Mouse (Mus musculus): ENCODE results near the gene Cacna2d2.

The Cacna2d2 gene

DNA sequence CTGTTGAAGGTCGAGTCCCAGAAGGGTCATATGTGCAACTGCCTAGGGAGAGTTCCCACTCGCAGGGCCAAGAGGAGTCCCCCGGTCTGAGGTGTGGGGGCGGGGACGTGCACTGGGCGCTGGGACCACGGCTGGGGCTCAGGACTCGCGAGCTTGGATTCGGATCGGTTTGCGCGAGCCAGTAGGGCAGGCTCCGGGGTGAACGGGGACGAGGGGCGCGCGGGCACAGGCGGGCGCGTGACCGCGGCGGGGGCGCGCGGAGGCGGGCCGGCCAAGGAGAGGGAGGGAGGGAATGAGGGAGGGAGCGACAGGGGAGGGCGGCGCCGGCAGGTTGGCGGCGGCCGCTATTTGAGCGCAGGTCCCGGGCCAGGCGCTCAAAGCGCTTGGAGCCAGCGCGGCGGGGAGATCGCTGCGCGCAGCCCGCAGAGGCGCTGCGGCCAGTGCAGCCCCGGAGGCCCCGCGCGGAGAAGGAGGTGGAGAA, at the start of gene Cacna2d2:
TSS of gene Cacna2d2 (plus strand) at position 122 of the 481 bp plus-strand sequence.
- DNase-seq (ENCODE audit: low spot score in 2 of 2) = peak; percentile 28 to 64

DNA sequence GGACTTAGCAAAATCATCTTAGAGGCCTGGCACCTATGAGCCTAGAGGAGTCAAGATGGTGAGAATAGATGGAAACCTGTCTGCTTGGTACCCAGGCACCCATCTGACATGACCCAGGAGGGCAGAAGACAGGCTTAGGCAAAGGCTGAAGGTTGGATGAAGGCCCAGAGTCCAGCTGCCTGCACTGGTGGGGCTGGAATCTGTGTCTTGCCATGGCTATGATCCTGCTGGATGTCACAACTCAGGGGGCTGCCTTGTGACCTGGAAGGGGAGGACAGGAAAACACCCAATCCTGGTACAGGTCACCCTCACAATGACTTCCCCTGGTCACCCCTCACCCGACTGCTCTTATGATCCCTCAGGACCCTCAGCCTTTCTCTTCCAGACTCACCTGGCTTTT, 44.6 kb upstream of the Cacna2d2 start:
- DNase-seq (ENCODE audit: low spot score in 2 of 2) = no peak

DNA sequence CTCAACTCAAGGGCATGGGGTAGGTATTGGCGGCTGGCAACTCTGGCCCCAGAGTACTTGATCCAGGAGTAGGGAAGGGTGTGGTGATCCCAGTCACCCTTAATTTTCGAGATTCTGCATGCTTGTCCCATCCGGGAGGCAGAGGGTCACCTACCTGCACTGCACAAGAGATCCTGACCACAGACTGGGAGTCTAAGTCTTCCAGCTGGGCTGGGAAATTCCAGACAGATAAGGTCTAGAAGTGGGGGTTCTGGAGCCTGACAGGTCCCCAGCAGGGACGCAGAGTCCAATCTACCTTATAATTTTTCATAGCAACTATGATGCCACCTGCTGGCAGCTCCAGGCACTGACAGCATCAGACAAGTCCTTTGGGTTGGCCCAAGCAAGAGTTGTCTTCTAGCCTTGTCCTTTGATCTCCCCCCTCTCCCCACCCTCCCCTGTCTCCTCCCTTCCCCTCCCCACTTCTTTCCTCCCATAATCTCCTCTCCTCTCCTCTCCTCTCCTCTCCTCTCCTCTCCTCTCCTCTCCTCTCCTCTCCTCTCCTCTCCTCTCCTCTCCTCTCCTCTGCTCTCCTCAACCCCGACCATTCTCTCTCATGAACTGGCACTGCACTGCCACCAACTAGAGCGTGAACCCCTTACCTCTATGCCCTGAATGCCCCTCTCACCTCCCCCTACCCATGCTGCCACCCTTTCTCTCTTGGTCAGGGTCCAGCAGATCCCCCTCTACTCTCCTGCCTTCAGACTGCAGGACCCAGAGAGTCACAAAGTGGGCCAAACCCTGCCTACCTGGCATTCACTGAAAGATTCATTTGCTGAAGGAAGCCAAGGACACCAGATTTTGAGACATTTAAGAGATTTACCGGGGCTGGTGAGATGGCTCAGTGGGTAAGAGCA, 43.3 kb upstream of the Cacna2d2 start:
- DNase-seq (ENCODE audit: low spot score in 2 of 2) = no peak

DNA sequence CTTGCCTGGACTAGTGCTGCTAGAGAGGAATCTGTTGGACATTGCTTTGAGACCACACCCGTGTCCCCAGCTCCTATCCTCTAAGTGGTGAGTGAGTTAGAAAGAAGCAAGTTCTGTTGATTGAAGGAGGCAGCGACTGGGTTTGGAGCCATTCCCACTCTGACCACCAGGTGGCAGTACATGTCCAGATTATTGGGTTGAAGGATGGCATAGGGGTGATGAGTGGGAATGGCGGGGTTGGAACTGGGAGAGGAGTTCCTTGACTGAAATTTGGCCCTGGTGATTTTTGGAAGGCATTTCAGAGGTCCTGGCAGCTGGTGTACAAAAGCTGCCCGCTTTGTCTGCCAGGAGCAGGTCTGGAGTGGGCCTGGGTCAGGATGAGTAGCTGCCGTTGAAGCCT, 41.8 kb upstream of the Cacna2d2 start:
- peak; percentile 52 to 83 for DNase-seq (ENCODE audit: low spot score in 2 of 2)

DNA sequence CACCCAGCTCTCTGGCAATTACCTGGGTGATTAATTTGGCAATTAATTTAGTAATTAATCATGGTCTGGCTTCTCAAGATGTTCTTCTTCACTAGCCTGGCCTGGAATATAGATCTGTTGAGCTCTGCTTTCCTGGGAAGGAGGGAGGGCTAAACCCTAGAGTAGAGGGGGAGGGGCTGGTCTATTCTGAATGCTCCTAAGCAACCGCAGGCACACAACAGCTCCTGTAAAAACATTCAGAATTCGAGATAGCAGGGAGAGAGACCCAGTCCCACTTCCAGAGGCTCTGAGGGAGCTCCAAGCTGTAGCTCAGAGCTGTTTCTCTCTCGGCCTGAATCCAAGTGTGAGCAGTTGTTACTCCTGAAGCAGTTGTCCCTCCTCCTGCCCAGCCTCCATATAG, 38.4 kb upstream of the Cacna2d2 start:
- DNase-seq (ENCODE audit: low spot score in 2 of 2) = no peak

DNA sequence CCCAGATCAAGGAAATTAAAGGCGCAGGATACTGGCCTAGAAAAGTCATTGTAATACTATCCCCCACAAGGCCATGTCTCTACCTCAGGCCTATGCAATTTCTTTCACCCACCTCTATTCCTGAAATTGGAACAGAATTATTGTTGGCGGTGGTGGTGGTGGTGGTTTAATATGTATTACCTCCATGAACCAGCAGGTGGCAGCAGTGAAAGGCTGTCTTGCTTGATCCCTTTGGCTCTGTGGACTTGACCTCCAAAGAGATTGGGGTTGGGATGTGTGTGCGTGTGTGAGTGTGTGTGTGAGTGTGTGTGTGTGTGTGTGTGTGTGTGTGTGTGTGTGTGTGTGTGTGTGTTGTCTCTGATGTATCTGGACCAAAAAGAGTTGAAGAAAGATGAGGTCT, 32.8 kb upstream of the Cacna2d2 start:
- no peak for DNase-seq (ENCODE audit: low spot score in 2 of 2)

DNA sequence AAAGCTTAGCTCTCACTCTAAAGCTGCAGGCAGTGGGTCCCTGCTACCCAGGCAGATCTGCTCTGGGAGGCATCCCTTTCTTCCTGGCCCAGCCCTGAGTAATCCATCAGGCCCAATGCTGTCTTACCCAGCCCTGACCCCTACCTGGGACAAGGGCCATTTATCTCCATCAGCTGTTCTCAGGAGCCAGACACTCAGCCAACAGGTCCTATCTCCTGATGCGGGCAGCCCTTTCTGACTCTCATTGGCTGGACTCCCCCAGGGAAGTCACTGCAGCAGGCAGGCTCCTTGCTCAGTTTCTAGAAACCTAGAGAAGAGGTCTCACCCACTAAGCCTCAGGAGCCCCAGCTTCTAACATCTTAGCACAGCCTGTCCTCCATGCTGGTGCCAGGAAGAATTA, 31.1 kb upstream of the Cacna2d2 start:
- DNase-seq (ENCODE audit: low spot score in 2 of 2) = no peak

DNA sequence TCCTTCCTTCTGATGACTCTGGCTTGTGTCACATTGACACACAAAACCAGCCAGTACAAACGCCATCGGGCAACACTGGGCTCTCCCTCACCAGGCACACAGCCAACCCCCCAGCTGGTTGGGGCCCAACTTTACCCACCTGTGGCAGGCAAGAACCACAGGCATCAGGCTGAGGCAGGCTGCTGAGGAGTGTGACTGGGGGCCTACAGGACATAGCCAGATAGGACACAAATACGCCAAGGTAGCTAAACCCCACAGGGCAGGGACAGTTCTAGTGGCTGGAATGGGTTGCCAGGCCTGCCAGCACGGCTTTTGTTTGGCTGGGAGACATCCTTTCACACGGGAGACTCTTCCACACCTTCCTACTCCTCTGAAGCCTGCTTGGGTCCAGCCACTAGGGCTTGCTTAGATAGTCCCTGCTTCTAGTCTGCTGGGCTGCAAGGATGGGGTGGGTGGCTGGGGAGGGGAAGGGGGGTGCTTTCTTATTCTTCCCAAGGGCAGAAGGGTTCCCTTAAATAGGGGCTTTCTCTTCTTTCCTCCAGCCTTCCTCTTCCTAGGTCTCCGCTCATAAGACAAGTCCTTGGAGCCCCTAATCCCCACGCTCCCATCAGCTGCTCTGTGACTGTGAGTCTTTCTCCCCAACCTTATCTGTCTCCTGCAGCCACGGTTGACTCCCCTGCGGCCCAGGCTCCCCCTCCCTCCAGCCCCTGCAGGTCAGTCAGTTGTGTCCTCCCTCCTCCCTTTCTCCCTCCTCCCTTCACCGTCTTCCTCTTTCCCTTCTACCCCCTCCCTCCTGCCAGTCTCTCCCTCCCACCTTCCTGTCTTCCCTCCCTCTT, 29.9 kb upstream of the Cacna2d2 start:
- DNase-seq (ENCODE audit: low spot score in 2 of 2) = no peak

DNA sequence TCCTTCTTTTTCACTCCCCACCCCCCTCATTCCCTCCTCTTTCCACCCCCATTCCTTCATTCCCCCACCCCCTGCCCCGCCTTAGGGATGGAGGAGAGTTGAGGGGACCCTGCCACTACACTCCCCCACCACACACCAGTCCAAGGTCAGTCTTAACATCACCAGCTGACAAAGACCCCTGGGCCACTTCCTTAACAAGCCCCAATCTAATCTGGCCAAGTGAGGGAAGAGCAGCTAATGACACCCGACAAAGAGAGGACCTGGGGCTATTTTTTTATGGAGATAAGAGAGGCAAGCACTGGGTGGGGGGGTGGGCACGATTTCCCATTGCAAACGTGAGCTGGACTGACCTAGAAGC, 29.3 kb upstream of the Cacna2d2 start:
- DNase-seq (ENCODE audit: low spot score in 2 of 2) = no peak

DNA sequence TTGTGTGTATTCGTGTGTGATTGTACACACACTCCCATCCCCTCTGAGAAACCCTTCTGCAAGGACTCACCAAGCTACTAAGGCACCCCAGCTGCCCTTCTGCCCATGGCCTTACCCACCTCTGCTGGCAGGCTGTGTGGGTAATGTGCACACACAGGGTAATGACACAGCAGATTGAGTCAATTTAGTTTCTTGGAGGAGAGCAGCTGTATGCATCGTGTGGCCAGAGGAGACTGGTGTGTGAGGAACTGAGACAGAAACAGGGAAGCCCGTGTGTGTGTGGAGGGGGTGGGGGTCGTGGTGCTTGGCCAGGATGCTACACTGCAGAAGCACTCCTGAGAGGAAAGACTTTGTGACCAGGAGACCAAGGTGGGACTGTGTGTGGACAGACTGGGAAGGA, 27.0 kb upstream of the Cacna2d2 start:
- no peak for DNase-seq (ENCODE audit: low spot score in 2 of 2)

DNA sequence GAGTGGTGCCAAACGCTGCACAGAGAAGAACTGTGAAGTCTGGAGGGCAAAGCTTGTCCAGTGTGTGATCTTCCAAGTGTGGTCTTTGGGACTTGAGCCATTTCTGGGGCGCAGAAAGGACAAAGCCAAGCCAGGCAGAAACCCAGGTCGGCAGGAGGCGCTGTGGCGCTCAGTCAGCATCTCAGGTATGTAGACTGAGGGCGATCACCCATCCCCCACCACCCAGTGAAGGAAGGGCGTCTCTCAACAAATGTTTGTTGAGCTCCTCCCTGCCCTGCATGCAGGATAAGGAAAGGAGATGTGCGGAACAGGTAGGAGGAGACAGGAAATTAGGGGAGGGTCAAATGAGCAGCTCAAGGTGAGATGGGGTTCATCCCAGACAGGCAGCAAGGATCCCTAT, 24.8 kb upstream of the Cacna2d2 start:
- no peak for DNase-seq (ENCODE audit: low spot score in 2 of 2)

DNA sequence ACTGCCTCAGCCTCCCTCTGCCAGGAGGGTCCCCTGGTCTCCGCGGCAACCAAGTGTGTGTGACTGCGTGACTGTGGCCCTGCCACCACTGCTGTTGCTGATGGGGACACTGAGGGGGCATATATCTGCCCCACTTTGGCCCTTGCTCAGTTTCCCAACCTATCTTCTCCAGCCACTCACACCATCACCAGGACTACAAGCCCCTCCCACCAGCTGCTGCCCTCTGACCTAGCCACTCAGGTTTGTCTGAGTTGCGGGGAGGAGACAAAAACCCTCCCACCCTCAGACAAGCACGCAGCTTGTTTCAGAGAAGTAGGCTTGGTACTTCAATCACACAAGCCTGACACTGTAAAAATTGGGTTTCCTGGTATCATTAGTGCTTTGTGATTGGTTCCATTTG, 24.0 kb upstream of the Cacna2d2 start:
- DNase-seq (ENCODE audit: low spot score in 2 of 2) = no peak

DNA sequence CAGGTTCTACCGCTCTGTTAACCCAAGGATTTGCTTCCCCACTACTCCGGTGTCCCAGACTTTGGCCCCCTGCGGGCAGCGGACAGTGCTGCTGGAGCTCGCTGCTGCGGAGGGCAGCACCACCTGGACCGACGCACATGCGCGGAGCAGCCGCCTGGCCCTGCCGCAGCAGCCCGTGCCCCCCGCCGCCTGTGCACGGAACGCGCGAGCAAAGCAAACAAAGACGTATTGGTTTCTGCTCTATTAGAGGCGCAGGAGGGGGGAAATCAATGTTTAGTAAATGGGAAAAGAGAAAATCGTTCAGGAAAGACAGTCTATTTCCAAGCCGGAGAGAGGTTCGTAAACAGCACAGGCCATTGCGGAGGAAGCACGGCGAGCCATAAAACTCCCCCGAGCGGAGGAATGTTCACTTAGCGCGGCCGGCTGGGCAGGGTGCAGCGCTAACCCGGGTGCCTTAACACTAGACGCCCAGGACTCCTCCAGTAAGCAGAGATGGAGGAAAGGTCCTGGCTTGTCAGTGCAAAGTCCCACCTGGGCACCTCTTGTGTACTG, 21.4 kb upstream of the Cacna2d2 start:
- no peak for DNase-seq (ENCODE audit: low spot score in 2 of 2)

DNA sequence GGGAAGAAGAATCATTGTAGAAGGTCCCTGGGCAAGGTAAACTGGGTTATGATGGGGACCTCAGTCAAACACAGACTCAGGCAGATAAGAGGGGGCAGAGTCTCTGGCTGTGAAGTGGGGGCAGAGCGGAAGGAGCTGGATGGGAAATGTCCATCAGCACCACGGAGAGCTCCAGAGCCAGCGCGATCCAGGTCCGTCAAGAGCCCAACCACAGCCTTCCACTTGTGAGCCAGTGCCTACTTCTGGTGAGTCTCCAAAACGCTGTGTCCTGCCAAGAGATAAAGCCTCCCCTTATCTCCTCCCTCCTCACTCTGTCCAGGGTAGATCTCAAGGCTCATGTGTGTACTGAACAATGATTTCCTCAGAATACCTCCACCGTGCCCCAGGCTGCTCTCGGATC, 17.7 kb upstream of the Cacna2d2 start:
- no peak for DNase-seq (ENCODE audit: low spot score in 2 of 2)

DNA sequence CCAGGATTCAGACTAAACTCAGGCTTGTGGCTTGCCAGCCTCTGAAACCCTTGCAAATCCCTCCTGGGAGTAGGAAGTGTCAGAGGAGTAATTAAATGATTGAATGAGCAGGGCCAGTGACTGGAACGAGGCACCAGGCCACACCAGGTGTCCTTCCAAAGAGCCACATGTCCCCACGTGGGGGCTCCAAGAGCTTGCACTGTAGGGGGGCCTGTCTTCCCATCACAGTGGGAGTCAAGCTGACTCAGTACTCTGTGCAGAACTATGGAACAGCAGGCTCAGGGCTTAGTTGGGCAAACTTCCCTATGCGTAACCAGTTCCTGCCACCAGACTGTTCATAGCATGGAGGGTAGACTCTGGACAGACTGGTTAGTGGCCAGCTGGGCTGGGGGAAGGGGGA, 15.0 kb upstream of the Cacna2d2 start:
- DNase-seq (ENCODE audit: low spot score in 2 of 2) = no peak

DNA sequence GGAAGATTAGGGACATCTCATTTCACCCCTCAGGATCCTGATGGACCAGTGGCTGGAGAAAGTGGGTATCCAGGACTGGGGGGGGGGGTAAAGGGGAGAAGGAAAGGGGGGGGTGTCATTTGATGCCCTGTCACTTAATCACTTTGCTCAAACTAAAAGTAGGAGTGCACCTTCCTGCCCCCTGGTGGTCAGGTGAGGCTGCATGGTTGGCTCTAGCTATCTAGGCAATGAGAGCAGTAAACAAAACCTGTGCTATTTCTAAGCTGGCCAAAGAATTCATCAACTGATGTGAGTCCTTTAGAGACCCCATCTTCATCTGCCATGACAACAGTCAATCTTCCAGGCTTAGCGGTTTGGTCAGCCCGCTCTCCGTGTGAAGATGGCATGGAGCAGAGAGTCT, 12.7 kb upstream of the Cacna2d2 start:
- DNase-seq (ENCODE audit: low spot score in 2 of 2) = no peak

DNA sequence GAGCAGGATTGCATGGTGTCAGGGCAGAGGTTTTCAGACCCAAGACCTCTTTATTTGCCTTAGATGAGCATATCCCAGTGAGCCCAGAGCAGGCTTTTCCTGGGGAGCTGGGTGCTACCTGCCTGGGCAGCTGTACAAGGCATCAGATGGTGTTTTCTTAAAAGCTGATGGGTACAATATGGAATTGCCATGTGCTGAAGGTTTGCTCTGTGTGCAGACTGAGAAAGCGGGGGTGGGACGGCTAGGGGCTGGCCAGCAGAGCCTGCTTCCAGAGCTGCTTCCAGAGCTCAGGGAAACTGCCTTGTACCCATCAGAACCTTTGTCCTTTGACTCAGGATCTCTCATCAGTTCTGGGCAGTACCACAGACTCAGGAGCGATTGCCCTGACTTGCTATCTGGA, 11.7 kb upstream of the Cacna2d2 start:
- no peak for DNase-seq (ENCODE audit: low spot score in 2 of 2)

DNA sequence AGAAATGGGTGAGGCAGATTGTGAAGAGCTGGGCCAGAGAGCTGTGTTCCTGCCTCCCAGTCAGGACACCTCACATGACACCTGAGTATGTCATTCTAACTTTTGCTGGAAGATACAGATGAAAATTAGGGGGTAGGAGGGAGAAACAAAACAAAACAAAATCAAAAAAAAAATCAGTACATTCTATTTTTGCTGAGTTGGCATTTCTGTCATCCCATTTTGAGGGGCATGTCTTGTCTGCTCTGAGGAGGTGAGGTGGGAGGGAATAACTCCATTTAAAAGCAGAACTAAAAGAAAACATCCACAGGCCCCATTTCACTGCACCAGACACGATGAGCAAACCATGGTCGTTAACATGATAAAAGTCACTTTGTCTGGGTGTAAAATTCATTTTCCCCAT, 11.1 kb upstream of the Cacna2d2 start:
- DNase-seq (ENCODE audit: low spot score in 2 of 2) = no peak

DNA sequence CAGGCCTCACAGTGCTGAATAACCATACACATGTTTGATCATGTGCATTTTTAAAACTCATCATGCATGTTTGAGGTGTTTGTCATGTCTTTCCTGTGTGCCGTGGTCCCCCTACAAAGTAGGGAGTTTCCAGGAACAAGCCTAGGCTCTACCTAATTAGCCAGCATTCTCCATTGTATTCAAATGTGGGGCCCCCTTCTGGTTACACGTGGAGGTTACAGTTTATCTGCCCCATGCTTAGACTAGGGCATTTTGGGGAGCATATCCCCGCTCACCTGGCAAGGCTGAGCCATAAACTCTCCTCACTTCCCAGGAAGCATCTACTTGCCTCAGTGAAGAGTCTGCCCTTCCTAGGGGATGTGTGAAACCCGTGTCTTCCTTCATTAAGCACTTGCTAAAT, 3.0 kb upstream of the Cacna2d2 start:
- DNase-seq (ENCODE audit: low spot score in 2 of 2) = no peak

DNA sequence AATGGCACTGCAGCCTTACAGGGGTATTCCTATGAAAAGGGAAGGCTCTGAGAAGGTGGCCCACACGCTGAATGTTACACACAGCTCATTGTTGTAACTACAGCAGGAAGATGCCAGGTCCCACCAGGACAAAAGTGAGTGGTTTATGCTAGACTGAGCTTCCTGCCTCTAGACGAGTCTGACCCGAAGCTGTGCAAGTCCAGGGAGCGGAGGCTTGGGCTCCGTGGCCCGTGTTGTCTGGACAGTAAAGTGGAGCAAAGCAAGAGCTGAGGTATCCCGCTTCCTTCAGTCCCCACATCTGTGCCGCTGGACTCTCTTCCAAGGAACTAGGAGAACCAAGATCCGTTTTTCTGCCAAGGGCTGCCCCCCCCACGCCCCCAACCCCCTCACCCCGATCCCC, 444 bp upstream of the Cacna2d2 start:
- DNase-seq (ENCODE audit: low spot score in 2 of 2) = no peak

DNA sequence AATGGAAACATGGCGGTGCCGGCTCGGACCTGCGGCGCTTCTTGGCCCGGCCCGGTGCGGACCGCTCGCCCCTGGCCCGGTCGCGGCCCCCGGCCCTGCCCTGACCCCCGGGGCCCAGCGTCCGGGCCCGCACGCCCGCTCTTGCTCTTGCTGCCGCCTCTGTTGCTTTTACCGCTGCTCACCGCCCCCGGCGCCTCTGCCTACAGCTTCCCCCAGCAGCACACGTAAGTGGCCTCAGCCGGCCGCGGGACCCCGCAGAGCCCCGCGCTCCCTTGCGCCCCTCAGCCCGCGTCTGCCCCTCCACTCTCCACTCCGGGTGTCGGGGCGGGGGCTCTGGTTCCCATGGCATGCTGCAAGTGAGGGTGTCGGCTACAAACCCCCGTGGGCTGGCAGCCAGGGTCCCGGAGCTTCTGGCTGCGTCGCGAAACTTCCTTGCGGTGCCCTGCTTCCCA, 674 bp downstream of the Cacna2d2 start:
- DNase-seq (ENCODE audit: low spot score in 2 of 2) = no peak

DNA sequence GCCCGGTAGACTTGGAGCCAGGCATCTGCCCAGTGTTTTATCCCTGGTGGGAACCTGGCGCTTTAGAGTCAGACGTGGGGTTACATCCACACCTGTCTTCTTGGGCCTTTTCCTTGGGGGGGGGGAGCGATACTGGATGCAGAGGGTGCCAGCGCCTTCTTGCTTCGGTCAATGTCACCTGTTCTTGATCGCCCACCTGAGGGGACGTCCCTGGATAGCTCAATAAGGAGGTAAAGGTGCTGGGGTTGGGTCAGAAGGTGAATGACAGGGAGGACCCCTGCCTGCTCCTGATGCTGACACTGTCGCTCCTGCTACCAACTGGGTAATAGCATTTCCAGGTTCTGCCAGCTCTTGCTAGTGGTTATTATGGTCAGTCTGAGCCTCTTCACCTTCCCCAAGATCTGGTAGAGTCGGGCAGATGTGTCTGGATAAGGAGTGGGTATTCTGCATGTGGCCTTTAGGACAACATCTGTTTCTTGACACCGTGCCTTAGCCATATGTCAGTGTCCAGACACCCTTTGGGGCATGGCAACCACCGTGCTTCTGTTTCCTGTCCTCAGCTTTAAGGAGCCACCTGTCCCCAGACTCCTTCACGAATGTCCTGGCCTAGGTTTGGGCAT, 1.4 kb downstream of the Cacna2d2 start:
- DNase-seq (ENCODE audit: low spot score in 2 of 2) = no peak

All from urinary bladder, postnatal 4 days (tissue).